Mouse (Mus musculus) right cerebral cortex, adult 18-20 months (tissue): ENCODE measurements at regions not wholly inside any gene's neighbourhood (a gene's known extent, or its start where the extent isn't known, plus 50 kb on each side); places are given as distances from the start of the nearest gene placed in this dataset.

Source experiments
- DNase-seq: peaks from one replicate; pipeline ENCODE4 v3.0.0; 2022; ENCODE audit warnings: mixed read lengths

DNA sequence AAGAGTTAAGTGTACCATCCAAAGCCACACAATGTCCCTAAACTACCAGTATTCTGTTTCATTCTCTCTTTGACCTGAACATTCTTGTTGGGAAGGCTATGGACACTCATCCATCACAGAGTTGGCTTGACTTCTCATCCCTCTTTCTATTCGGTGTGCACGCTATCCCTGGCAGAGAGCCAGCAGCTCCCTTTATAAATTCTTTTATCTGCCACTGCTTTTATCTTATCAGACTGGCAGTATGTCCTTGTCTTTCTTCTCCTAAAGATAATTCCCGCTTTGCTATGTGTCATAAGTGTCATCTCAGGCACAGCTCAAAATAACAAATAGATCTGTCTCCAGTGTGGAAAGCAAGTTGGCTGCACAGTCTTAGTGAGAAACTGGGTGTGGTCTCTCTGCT, 106.6 kb upstream of the Lipc start:
- DNase-seq = no peak

DNA sequence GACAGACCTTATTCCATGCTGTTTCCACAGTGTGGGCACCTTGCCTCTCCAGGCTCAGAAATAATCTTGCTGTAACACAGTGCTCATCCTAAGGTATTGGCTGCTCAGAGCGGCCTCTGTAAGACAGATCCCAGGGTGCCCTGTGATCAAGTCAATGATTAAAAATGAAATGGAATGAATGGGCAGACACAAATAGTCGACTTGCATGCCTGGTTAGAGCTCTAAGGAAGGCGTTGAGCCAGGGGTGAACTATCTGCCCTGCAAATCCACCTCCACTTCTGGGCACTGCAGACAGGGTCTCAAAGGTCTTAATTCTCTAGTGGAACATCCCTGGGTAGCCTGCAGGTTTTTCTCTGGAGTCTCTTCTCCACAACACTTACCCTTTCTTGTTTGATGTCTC, 104.8 kb upstream of the Lipc start:
- DNase-seq = no peak

GRCm38 (mm10) chr9:71043899-71044298, 91.9 kb upstream of the Lipc start:
- no peak for DNase-seq

DNA sequence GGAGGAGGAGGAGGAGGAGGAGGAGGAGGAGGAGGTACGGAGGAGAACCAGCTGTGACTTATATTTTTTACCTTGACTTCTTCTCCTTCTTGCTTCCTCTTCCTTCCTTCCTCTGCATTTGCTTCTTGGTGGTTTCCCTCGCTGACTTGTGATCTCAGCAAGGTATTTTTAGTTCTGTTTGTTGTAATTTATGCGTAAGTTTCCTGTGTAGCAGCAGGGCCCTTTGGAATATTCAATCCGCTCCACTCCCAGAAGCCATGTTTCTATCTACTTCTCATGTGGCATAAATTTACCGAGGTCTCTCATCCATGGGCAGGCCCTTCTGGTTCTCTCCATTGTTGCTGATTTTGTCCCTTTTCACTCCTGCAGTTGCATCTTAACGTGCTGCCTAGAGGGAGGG, 83.3 kb upstream of the Lipc start:
- DNase-seq = no peak

DNA sequence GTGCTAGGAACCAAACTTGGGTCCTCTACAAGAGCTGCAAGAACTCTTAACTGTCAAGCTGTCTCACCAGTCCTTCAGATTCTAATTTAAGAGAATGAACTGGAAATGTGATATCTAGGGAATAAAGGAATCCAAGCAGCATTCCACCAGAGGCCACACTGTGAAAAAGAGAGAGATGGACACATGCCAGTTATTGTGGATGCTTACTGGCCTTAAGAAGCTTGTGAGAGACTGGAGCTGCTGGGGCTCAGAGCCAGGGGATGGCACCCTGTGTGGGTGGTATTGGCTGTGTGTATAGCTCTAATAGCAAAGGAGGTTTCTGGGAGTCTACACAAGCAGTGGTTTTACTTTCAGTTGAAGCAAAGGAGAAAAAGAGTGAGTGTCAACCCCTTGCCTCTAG, 80.1 kb upstream of the Lipc start:
- DNase-seq = no peak

DNA sequence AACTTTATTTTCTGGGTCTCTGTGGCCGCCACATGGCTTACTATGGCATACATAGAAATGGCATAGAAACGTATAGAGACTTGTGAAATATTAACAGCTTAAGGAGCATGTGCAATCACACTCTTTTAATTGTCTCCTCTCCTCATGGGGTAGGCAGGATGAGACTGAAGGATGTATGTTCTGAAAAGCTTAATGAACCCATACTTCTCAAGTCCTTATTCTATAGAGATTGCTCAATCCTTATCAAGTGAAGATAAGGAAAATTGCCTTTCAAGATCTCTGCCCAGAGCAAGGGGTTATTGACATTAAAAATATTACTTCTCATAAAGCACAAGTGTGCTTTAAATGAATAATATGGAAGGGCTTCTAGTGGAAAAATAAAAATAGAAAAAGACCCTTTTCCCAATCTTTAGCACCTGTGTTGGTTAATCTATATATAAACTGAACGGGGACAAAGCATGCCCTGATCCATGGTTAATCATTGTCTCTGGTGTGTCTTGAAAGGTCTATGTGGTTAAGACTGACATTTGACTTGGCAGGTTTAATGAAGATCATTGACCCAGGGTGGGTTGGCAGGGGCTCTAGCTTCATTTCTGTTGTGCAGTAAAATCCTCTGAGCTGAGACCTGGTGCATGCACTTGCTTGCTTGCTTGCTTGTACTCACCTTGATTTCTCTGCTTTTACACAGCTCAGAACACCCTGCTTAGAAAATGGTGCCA, 78.3 kb upstream of the Lipc start:
- DNase-seq = no peak

DNA sequence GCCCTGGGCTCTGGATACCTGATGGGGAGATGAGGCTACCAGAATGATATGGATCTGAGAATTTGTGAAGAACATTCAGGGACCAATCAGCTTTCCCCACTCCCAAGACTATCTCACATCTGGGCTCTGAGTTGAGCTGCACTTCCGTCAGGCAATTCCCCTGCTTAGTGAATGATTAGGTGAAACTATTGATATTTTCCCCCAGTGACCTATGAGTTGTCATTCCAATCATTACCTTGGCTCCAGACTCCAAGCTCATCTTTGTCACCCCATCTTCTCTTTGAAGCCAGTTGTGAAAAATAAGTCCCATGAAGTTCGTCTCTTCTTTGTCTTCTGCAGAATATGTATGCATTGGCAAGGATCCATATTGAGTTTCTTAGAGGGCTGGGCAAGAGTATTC, 76.1 kb upstream of the Lipc start:
- DNase-seq = no peak

GRCm38 (mm10) chr9:71027626-71028025, 75.6 kb upstream of the Lipc start:
- no peak for DNase-seq

GRCm38 (mm10) chr9:71025196-71025595, 73.2 kb upstream of the Lipc start:
- DNase-seq = no peak

- no peak for DNase-seq
These were observed 66.2 kb upstream of the Lipc start for GRCm38 (mm10) chr9:71018206-71018605.

DNA sequence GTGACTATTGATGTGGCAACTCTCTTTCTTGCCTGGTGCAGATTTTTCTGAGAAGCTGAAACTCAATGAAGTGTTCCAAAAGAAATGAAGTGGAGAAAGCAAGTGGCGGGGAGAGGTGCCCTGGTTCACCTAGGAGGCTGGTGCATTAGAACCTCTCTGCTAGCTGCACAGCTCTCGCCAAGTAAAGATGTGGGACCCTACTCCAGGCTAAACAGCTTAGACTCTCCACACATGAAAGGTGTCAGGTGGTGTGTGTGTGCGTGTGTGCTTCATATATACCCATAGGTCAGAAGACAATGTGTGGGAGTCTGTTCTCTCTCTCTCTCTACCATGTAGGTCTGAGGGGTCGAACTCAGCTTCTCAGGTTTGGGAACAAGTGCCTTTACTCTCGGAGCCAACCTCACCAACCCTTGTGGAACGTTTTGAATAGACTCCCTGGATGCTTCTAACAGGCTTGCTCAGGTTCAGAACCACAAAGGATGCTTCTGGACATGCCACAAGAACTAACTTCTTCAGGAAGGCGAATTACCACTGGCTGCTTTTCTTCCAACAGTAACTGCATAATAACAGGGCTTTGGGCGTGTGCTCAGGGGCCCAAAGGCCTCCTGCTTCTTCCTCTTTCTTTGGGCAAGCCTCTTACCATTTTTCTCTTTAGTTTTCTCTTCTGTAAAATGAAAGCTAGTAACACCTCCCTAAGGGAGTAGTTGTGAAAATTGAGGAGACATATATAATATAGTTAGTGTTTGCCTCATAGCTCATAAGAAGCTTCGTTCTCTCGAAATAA, 65.6 kb upstream of the Lipc start:
- DNase-seq = no peak

DNA sequence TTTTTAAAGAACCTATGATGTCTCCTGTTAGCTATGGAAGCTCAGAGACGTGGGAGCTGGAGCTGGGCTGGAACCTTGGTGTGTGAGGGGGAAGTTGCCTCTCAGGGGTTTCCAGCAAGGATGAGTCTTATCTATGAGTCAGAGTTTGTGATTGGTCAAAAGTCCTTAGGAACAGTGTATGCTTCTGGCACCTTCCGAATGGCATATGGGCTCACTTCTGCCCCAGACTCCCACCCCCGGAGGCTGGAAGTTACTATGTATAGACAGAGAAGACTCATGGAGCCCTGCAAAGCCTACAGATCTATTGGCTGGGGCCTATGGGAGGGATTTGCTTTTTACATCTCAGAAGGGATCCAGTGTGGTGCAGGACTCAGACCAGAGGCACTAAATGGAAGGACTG, 63.9 kb upstream of the Lipc start:
- DNase-seq = peak; percentile 81

- no peak for DNase-seq
These were observed 63.4 kb upstream of the Lipc start for GRCm38 (mm10) chr9:71015400-71015799.

- peak; percentile 54 for DNase-seq
These were observed 60.4 kb upstream of the Lipc start for GRCm38 (mm10) chr9:71012399-71012798.

GRCm38 (mm10) chr9:71004631-71005030, 52.6 kb upstream of the Lipc start:
- no peak for DNase-seq
